Mouse (Mus musculus): ENCODE results near the gene CK137956. TPM values are rescaled to one million over a fixed set of nuclear protein-coding genes. Genes with fewer than 3 reads are reported as not detected.

Gene CK137956
- not detected in 2 replicates for polyA plus RNA-seq (2012; rRNA removed)

DNA sequence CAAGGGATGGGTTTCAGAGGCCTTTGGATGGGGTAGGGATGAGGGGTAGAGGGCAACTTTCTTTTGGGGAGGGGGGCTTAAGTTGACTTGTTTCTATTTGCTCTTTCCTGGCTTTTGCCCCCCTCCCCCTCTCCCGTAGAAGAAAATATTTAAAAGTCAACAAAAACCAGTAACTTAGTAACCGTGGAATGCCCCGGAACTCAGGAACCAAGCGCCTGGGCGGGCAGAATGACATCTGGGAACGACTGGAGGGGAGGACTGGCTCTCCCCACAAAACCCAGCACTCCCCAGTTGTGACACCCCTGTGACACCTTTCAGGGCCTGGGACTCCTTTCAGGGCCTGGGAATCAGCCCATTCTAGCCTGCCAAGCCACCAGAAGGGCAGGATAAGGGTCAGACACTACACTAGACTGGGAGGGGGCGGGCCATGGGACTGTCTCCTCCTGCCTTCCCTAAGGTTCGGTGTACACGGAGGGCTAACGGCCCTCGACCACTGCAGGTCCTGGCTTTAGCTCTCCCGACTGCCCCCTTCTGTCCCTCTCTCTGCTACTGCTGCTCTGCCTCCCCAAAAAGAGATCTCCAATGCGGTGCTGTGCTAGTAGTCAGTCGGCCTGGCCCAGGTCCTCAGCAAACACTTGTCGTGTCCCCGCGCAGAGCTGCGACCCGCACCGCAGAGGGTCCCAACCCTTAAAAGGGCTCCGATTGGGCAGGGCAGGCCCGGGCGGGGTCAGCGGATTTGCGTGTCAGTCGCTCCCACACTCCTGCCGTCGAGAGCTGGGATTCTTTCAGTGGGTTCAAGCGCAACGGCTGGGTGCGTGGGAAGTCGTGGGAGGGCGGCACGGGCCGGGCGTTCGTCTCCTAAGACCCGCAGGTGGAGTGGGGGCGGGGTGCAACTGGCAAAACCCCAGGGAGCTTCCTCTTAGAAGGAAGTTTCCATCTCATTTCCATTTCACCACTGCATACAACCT, at the start of gene CK137956:
Gene CK137956 (minus strand): TSS at position 51 of the 968 bp plus-strand sequence.
- Histone ChIP-seq H3K36me3 (ENCODE audit: control insufficient read depth, insufficient read depth, low read length) (no peaks in the 10 kb centered on the region), H3K4me3 (ENCODE audit: control insufficient read depth, insufficient read depth, low read length) (no peak within 1 kb of the TSS), H3K4me1 (replicated peaks; ENCODE audit: control insufficient read depth, insufficient read depth, low read length) (no peaks in the 10 kb centered on the region), H3K27me3 (ENCODE audit: control insufficient read depth, insufficient read depth, low read length) (no peaks in the 10 kb centered on the region), H3K27ac (ENCODE audit: control insufficient read depth, insufficient read depth, low read length) (no peak within 1 kb of the TSS)
- no peak for TF ChIP-seq CTCF (IDR thresholded peaks at IDR 0.05; ENCODE audit: borderline replicate concordance, control insufficient read depth, extremely low read depth, insufficient read depth, low read length, poor library complexity)
- TF ChIP-seq POLR2A (IDR thresholded peaks at IDR 0.05; ENCODE audit: control insufficient read depth, extremely low read depth, insufficient read depth, low read length, poor library complexity): no peak
- no peak for DNase-seq
- WGBS: 15% methylated on average over 38 of the region's 39 CpGs

DNA sequence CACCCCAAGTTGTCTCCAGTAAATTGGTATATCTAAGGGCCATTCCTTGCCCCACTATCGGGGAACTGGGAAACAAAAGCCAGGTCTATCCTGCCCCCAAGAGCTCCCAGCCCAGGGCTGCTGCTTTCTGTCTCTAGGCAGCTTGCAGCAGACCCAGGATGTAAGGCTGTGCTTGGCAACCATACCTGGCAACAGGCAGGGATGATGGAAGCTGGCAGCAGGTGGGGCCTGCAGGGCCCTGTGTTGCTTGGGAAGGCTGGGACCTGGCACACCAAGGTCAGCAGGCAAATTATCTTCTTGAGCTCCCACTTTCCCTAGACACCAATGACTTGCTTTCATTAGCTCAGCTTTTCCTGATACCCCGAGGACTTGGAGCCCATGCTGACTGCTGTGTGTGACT, 48.7 kb upstream of the CK137956 start:
- H3K27me3 ChIP-seq (ENCODE audit: control insufficient read depth, insufficient read depth, low read length): no peaks in the 10 kb centered on the region
- DNase-seq: no peak
- no peaks in the 10 kb centered on the region for H3K4me1 ChIP-seq (replicated peaks; ENCODE audit: control insufficient read depth, insufficient read depth, low read length)
- no peak overlapping the region for H3K4me3 ChIP-seq (ENCODE audit: control insufficient read depth, insufficient read depth, low read length)
- TF ChIP-seq CTCF (IDR thresholded peaks at IDR 0.05; ENCODE audit: borderline replicate concordance, control insufficient read depth, extremely low read depth, insufficient read depth, low read length, poor library complexity) (no peak), POLR2A (IDR thresholded peaks at IDR 0.05; ENCODE audit: control insufficient read depth, extremely low read depth, insufficient read depth, low read length, poor library complexity) (no peak)
- no peak overlapping the region for H3K27ac ChIP-seq (ENCODE audit: control insufficient read depth, insufficient read depth, low read length)
- 87% methylated on average over 2 of the region's 2 CpGs for WGBS
- H3K36me3 ChIP-seq (ENCODE audit: control insufficient read depth, insufficient read depth, low read length): no peaks in the 10 kb centered on the region

DNA sequence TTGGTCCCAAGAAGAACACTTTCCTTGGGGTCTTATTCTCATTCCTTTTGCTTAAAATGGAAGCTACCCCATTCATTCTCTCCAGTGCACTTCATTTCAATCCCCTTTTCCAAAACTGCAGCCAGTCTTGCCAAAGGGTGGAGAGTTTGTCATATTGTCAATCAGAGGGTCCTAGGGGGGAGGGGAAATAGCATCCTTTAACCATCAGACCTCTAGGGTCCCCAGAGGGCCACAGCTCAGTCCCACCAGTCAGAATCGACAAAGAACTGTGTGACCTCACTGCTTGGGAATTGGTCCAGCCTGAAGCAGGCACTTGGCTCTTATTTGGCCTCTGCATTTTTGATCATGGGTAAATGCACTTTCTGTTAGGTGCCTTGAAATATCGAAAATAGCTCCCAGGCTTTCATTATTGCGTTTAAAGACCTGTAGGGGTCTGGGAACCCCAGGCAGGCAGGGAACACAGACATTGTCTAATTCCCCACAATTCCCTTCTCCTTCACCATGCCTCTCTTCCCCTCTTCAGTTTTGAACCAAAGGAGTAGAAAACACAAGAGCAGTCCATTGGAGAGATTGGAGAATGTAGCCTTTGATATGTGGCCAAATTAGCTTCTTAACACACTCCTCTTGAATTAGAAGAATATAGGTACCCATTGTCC, 34.2 kb upstream of the CK137956 start:
- DNase-seq: no peak
- Histone ChIP-seq H3K4me1 (replicated peaks; ENCODE audit: control insufficient read depth, insufficient read depth, low read length) (no peaks in the 10 kb centered on the region), H3K27me3 (ENCODE audit: control insufficient read depth, insufficient read depth, low read length) (no peaks in the 10 kb centered on the region), H3K36me3 (ENCODE audit: control insufficient read depth, insufficient read depth, low read length) (no peaks in the 10 kb centered on the region), H3K4me3 (ENCODE audit: control insufficient read depth, insufficient read depth, low read length) (no peak overlapping the region), H3K27ac (ENCODE audit: control insufficient read depth, insufficient read depth, low read length) (no peak overlapping the region)
- TF ChIP-seq CTCF (IDR thresholded peaks at IDR 0.05; ENCODE audit: borderline replicate concordance, control insufficient read depth, extremely low read depth, insufficient read depth, low read length, poor library complexity) (no peak), POLR2A (IDR thresholded peaks at IDR 0.05; ENCODE audit: control insufficient read depth, extremely low read depth, insufficient read depth, low read length, poor library complexity) (no peak)
- WGBS: 68% methylated on average over 3 of the region's 3 CpGs

DNA sequence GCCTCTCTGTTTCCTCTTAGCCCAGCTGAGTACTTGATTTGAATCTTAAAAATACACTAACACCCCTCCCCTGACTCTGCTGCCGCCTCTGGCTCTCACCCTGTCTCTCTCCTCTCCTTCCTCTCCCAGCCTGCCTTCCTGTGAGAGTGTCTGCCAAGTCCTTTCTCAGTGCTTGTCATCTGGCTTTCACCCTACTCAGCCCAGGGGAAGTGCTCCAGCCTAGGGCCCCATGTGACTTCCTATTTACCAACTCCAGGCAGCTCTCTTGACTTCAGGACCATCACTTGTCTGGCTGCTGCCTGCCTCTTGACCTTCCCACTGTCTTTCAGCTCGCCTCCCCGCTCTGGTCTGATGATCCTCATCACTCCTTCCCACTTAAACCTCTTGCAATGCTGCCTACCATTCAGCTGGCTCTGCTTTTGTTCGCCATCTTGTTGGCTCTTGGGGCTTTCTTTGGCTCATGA, 31.9 kb upstream of the CK137956 start:
- Histone ChIP-seq H3K4me3 (ENCODE audit: control insufficient read depth, insufficient read depth, low read length) (no peak overlapping the region), H3K4me1 (replicated peaks; ENCODE audit: control insufficient read depth, insufficient read depth, low read length) (no peaks in the 10 kb centered on the region), H3K27me3 (ENCODE audit: control insufficient read depth, insufficient read depth, low read length) (no peaks in the 10 kb centered on the region), H3K36me3 (ENCODE audit: control insufficient read depth, insufficient read depth, low read length) (no peaks in the 10 kb centered on the region), H3K27ac (ENCODE audit: control insufficient read depth, insufficient read depth, low read length) (no peak overlapping the region)
- no peak for DNase-seq
- TF ChIP-seq POLR2A (IDR thresholded peaks at IDR 0.05; ENCODE audit: control insufficient read depth, extremely low read depth, insufficient read depth, low read length, poor library complexity) (no peak), CTCF (IDR thresholded peaks at IDR 0.05; ENCODE audit: borderline replicate concordance, control insufficient read depth, extremely low read depth, insufficient read depth, low read length, poor library complexity) (no peak)
- WGBS: 53% methylated on average over 4 of the region's 4 CpGs

DNA sequence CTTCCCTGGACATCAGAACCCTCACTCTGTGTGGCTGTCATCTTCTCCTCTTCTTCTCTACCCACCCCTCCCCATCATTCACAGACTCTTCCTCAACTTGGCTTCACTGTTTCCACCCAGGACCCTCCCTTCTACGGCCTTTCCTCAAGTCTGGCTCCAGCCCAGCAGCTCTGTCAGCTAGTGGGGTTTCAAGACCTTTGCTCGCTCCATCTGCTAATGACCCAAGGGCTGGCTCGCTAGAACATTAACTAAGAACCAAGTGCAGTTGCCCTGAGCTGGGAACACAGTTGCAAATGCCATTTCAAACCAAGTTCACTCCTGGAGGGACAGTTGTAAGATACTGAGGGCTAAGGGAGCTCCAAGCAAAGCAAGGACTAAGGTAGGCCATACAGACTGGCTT, 28.5 kb upstream of the CK137956 start:
- 79% methylated on average over 3 of the region's 3 CpGs for WGBS
- DNase-seq: no peak

DNA sequence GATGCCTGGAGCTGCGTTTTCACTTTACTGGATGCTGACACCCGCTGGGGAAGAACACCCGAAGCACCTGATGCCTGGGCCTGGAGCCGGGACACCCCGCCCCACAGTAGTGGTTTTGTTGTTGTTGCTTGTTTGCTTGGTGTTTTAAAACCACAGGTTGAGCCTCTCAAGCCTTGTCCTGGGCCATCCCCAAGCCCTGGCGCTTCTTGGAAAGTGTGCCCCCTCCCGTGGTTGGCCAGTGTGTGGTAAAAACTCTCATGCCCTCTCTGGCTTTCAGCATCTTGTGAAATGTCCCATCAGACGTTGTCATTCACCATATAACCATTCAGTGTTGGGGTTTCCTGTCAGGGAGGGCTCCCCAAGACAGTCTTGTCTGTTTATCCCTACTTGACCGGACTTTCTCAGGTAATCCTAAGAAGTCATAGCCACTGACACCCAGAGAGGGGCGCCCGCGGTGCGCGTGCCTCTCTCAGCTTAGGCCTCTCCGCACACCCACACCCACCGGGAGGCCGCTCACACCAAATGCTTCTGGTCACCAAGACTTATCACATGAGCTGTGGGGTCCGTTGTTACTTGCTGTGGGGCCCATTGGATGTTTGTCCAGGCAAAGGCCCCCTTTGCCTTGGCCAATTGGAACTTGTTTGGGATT, 18.7 kb upstream of the CK137956 start:
- WGBS: 18% methylated on average over 18 of the region's 18 CpGs

More for the DNA sequence above, 28.5 kb upstream of the CK137956 start:
- Histone ChIP-seq H3K27me3 (ENCODE audit: control insufficient read depth, insufficient read depth, low read length) (no peaks in the 10 kb centered on the region), H3K4me3 (ENCODE audit: control insufficient read depth, insufficient read depth, low read length) (no peak overlapping the region), H3K27ac (ENCODE audit: control insufficient read depth, insufficient read depth, low read length) (no peak overlapping the region), H3K36me3 (ENCODE audit: control insufficient read depth, insufficient read depth, low read length) (no peaks in the 10 kb centered on the region), H3K4me1 (replicated peaks; ENCODE audit: control insufficient read depth, insufficient read depth, low read length) (no peaks in the 10 kb centered on the region)
- TF ChIP-seq POLR2A (IDR thresholded peaks at IDR 0.05; ENCODE audit: control insufficient read depth, extremely low read depth, insufficient read depth, low read length, poor library complexity): no peak
- no peak for TF ChIP-seq CTCF (IDR thresholded peaks at IDR 0.05; ENCODE audit: borderline replicate concordance, control insufficient read depth, extremely low read depth, insufficient read depth, low read length, poor library complexity)

More for the DNA sequence above, 18.7 kb upstream of the CK137956 start:
- Histone ChIP-seq H3K27me3 (ENCODE audit: control insufficient read depth, insufficient read depth, low read length) (no peaks in the 10 kb centered on the region), H3K36me3 (ENCODE audit: control insufficient read depth, insufficient read depth, low read length) (no peaks in the 10 kb centered on the region), H3K4me3 (ENCODE audit: control insufficient read depth, insufficient read depth, low read length) (no peak overlapping the region), H3K27ac (ENCODE audit: control insufficient read depth, insufficient read depth, low read length) (no peak overlapping the region), H3K4me1 (replicated peaks; ENCODE audit: control insufficient read depth, insufficient read depth, low read length) (no peaks in the 10 kb centered on the region)
- DNase-seq: no peak
- no peak for TF ChIP-seq POLR2A (IDR thresholded peaks at IDR 0.05; ENCODE audit: control insufficient read depth, extremely low read depth, insufficient read depth, low read length, poor library complexity)
- TF ChIP-seq CTCF (IDR thresholded peaks at IDR 0.05; ENCODE audit: borderline replicate concordance, control insufficient read depth, extremely low read depth, insufficient read depth, low read length, poor library complexity): no peak
